Mouse (Mus musculus): ENCODE results near the gene Eci1. TPM values are rescaled to one million over a fixed set of nuclear protein-coding genes. Genes with fewer than 3 reads are reported as not detected.

The Eci1 gene
- polyA plus RNA-seq, 1 experiment from 2014 or later, result 54.1 TPM

Other genes starting within 250 kb of the Eci1 start
- gene Tbc1d24, start 221.1 kb upstream of the Eci1 start, polyA plus RNA-seq (2014; fragmentation: Nextera tagmentation; extraction: Ambion mirVana), result 7.9 and 8.7 TPM in 2 replicates
- gene Ntn3, start 217.1 kb upstream of the Eci1 start, polyA plus RNA-seq (2014; fragmentation: Nextera tagmentation; extraction: Ambion mirVana), result 4.0 and 4.7 TPM in 2 replicates
- gene Tedc2, start 205.8 kb upstream of the Eci1 start, polyA plus RNA-seq (2014; fragmentation: Nextera tagmentation; extraction: Ambion mirVana), result 16.7 and 18.3 TPM in 2 replicates
- 87.6 and 92.1 TPM in 2 replicates for gene Ccnf, start 175.2 kb upstream of the Eci1 start, polyA plus RNA-seq (2014; fragmentation: Nextera tagmentation; extraction: Ambion mirVana)
- 0.24 TPM in 1 of 2 replicates, not detected in the other for gene Abca17, start 75.6 kb upstream of the Eci1 start, polyA plus RNA-seq (2014; fragmentation: Nextera tagmentation; extraction: Ambion mirVana)
- 15.3 and 20.1 TPM in 2 replicates for gene Abca3, start 74.7 kb upstream of the Eci1 start, polyA plus RNA-seq (2014; fragmentation: Nextera tagmentation; extraction: Ambion mirVana)
- gene Rnps1, start 12.1 kb upstream of the Eci1 start, polyA plus RNA-seq (2014; fragmentation: Nextera tagmentation; extraction: Ambion mirVana), result 370 and 385 TPM in 2 replicates
- gene Dnase1l2, start 16.5 kb downstream of the Eci1 start, polyA plus RNA-seq (2014; fragmentation: Nextera tagmentation; extraction: Ambion mirVana), result 2.1 and 2.3 TPM in 2 replicates
- gene E4f1, start 43.7 kb downstream of the Eci1 start, polyA plus RNA-seq (2014; fragmentation: Nextera tagmentation; extraction: Ambion mirVana), result 17.0 and 21.2 TPM in 2 replicates
- gene Pgp, start 43.8 kb downstream of the Eci1 start, polyA plus RNA-seq (2014; fragmentation: Nextera tagmentation; extraction: Ambion mirVana), result 65.0 and 65.2 TPM in 2 replicates
- gene Bricd5, start 47.2 kb downstream of the Eci1 start, polyA plus RNA-seq (2014; fragmentation: Nextera tagmentation; extraction: Ambion mirVana), result 0.33 and 0.51 TPM in 2 replicates
- 26.2 and 29.7 TPM in 2 replicates for gene Mlst8, start 52.4 kb downstream of the Eci1 start, polyA plus RNA-seq (2014; fragmentation: Nextera tagmentation; extraction: Ambion mirVana)
- 7.4 and 8.4 TPM in 2 replicates for gene Caskin1, start 62.0 kb downstream of the Eci1 start, polyA plus RNA-seq (2014; fragmentation: Nextera tagmentation; extraction: Ambion mirVana)
- 81.2 and 88.1 TPM in 2 replicates for gene Traf7, start 101.3 kb downstream of the Eci1 start, polyA plus RNA-seq (2014; fragmentation: Nextera tagmentation; extraction: Ambion mirVana)
- gene Rab26, start 107.6 kb downstream of the Eci1 start, polyA plus RNA-seq (2014; fragmentation: Nextera tagmentation; extraction: Ambion mirVana), result 1.2 and 1.7 TPM in 2 replicates
- gene Pkd1, start 123.2 kb downstream of the Eci1 start, polyA plus RNA-seq (2014; fragmentation: Nextera tagmentation; extraction: Ambion mirVana), result 20.6 and 29.0 TPM in 2 replicates
- 61.9 and 69.2 TPM in 2 replicates for gene Tsc2, start 206.0 kb downstream of the Eci1 start, polyA plus RNA-seq (2014; fragmentation: Nextera tagmentation; extraction: Ambion mirVana)
- gene Nthl1, start 206.0 kb downstream of the Eci1 start, polyA plus RNA-seq (2014; fragmentation: Nextera tagmentation; extraction: Ambion mirVana), result 13.8 and 15.7 TPM in 2 replicates
- gene Slc9a3r2, start 223.7 kb downstream of the Eci1 start, polyA plus RNA-seq (2014; fragmentation: Nextera tagmentation; extraction: Ambion mirVana), result 36.7 and 38.8 TPM in 2 replicates
- gene Npw, start 231.8 kb downstream of the Eci1 start, polyA plus RNA-seq (2014; fragmentation: Nextera tagmentation; extraction: Ambion mirVana), result not detected in 2 replicates
- gene Zfp598, start 243.0 kb downstream of the Eci1 start, polyA plus RNA-seq (2014; fragmentation: Nextera tagmentation; extraction: Ambion mirVana), result 31.8 and 35.7 TPM in 2 replicates

Measured in neural tube, embryonic 11.5 days (tissue).